Mouse (Mus musculus): Measurements from ENCODE around the gene Best2.

- TF ChIP-seq ETS1 (IDR thresholded peaks at IDR 0.05; ENCODE audit: low read depth, low read length) (no peak), UBTF (IDR thresholded peaks at IDR 0.05; ENCODE audit: borderline replicate concordance, insufficient read depth, low read depth, low read length) (no peak), CTCF (IDR thresholded peaks at IDR 0.05 in 2 of 3, conservative IDR thresholded peaks at IDR 0.05 in 1 of 3; ENCODE audit: control insufficient read depth in 1 of 3, insufficient read depth in 1 of 3, low read depth in 2 of 3, low read length in 3 of 3, poor library complexity in 1 of 3, severe bottlenecking in 1 of 3) (no peak), TAL1 (IDR thresholded peaks at IDR 0.05; ENCODE audit: low read length) (no peak), HCFC1 (IDR thresholded peaks at IDR 0.05; ENCODE audit: low read depth, low read length) (no peak), MAZ (IDR thresholded peaks at IDR 0.05; ENCODE audit: low read depth, low read length) (no peak), BHLHE40 (IDR thresholded peaks at IDR 0.05; ENCODE audit: borderline replicate concordance, low read depth, low read length) (no peak)
These were observed 17.4 kb downstream of the Best2 start for GRCm38 (mm10) chr8:84996978-84997377.

Data from MEL (cell line).